Mouse (Mus musculus): ENCODE data around the gene Ces2h. TPM values are rescaled to one million over a fixed set of nuclear protein-coding genes. Genes with fewer than 3 reads are reported as not detected.

The Ces2h gene
- total and polyA plus RNA-seq, 3 experiments: not detected

- Histone ChIP-seq H3K9ac (ENCODE audit: low read depth, low read length) (no peak overlapping the region), H3K4me3 (no peak overlapping the region), H3K4me1 (ENCODE audit: control insufficient read depth, insufficient read depth, low read length) (no peaks in the 10 kb centered on the region), H3K36me3 (ENCODE audit: control insufficient read depth, insufficient read depth, low read length) (no peaks in the 10 kb centered on the region), H3K27ac (no peak overlapping the region), H3K79me2 (replicated peaks; ENCODE audit: control insufficient read depth, insufficient read depth, low read length) (no peaks in the 10 kb centered on the region), H3K27me3 (ENCODE audit: control insufficient read depth, insufficient read depth, low read length) (no peaks in the 10 kb centered on the region; the same call in 1 of the 2 replicates)
- TF ChIP-seq POLR2A (IDR thresholded peaks at IDR 0.05; ENCODE audit: insufficient read depth, low read depth, low read length) (no peak), CTCF (IDR thresholded peaks at IDR 0.05) (no peak), EP300 (IDR thresholded peaks at IDR 0.05; ENCODE audit: insufficient read depth, low read depth, low read length) (no peak)
- WGBS: 73% methylated on average over 6 of the region's 6 CpGs
- intact Hi-C loops (cut with DNase I): no loop called here
- DNase-seq: no peak
These were observed 2.5 kb upstream of the Ces2h start for GRCm38 (mm10) chr8:104998191-104998590.

GRCm38 (mm10) chr8:104999183-104999582 is 1.5 kb upstream of the Ces2h start:
- H3K4me3 ChIP-seq: no peak overlapping the region
- no peaks in the 10 kb centered on the region; the same call in 1 of the 2 replicates for H3K27me3 ChIP-seq (ENCODE audit: control insufficient read depth, insufficient read depth, low read length)
- H3K9ac ChIP-seq (ENCODE audit: low read depth, low read length): no peak overlapping the region
- H3K36me3 ChIP-seq (ENCODE audit: control insufficient read depth, insufficient read depth, low read length): no peaks in the 10 kb centered on the region
- H3K79me2 ChIP-seq (replicated peaks; ENCODE audit: control insufficient read depth, insufficient read depth, low read length): no peaks in the 10 kb centered on the region
- H3K27ac ChIP-seq: no peak overlapping the region
- TF ChIP-seq EP300 (IDR thresholded peaks at IDR 0.05; ENCODE audit: insufficient read depth, low read depth, low read length) (no peak), CTCF (IDR thresholded peaks at IDR 0.05) (no peak), POLR2A (IDR thresholded peaks at IDR 0.05; ENCODE audit: insufficient read depth, low read depth, low read length) (no peak)
- 76% methylated on average over 6 of the region's 6 CpGs for WGBS
- H3K4me1 ChIP-seq (ENCODE audit: control insufficient read depth, insufficient read depth, low read length): no peaks in the 10 kb centered on the region
- DNase-seq: no peak
- intact Hi-C loops (cut with DNase I): no loop called here

- WGBS: 83% methylated on average over 2 of the region's 2 CpGs
- TF ChIP-seq POLR2A (IDR thresholded peaks at IDR 0.05; ENCODE audit: insufficient read depth, low read depth, low read length) (no peak), CTCF (IDR thresholded peaks at IDR 0.05) (no peak), EP300 (IDR thresholded peaks at IDR 0.05; ENCODE audit: insufficient read depth, low read depth, low read length) (no peak)
- Histone ChIP-seq H3K4me3 (no peak overlapping the region), H3K4me1 (ENCODE audit: control insufficient read depth, insufficient read depth, low read length) (no peaks in the 10 kb centered on the region), H3K36me3 (ENCODE audit: control insufficient read depth, insufficient read depth, low read length) (no peaks in the 10 kb centered on the region), H3K27ac (no peak overlapping the region), H3K79me2 (replicated peaks; ENCODE audit: control insufficient read depth, insufficient read depth, low read length) (no peaks in the 10 kb centered on the region), H3K9ac (ENCODE audit: low read depth, low read length) (no peak overlapping the region), H3K27me3 (ENCODE audit: control insufficient read depth, insufficient read depth, low read length) (no peaks in the 10 kb centered on the region)
- intact Hi-C loops (cut with DNase I): no loop called here
- DNase-seq: no peak
These were observed 9.3 kb downstream of the Ces2h start for GRCm38 (mm10) chr8:105010000-105010399.

GRCm38 (mm10) chr8:105011136-105011535 is 10.5 kb downstream of the Ces2h start:
- Histone ChIP-seq H3K4me1 (ENCODE audit: control insufficient read depth, insufficient read depth, low read length) (no peaks in the 10 kb centered on the region), H3K27ac (no peak overlapping the region), H3K79me2 (replicated peaks; ENCODE audit: control insufficient read depth, insufficient read depth, low read length) (no peaks in the 10 kb centered on the region), H3K4me3 (no peak overlapping the region), H3K27me3 (ENCODE audit: control insufficient read depth, insufficient read depth, low read length) (no peaks in the 10 kb centered on the region), H3K36me3 (ENCODE audit: control insufficient read depth, insufficient read depth, low read length) (no peaks in the 10 kb centered on the region), H3K9ac (ENCODE audit: low read depth, low read length) (no peak overlapping the region)
- intact Hi-C loops (cut with DNase I): no loop called here
- WGBS: 71% methylated on average over 12 of the region's 12 CpGs
- TF ChIP-seq CTCF (IDR thresholded peaks at IDR 0.05) (peak; percentile 35), EP300 (IDR thresholded peaks at IDR 0.05; ENCODE audit: insufficient read depth, low read depth, low read length) (no peak)
- no peak for DNase-seq

- H3K79me2 ChIP-seq (replicated peaks; ENCODE audit: control insufficient read depth, insufficient read depth, low read length): no peaks in the 10 kb centered on the region
- no peak overlapping the region for H3K27ac ChIP-seq
- H3K9ac ChIP-seq (ENCODE audit: low read depth, low read length): no peak overlapping the region
- TF ChIP-seq POLR2A (IDR thresholded peaks at IDR 0.05; ENCODE audit: insufficient read depth, low read depth, low read length): no peak
- no peak for TF ChIP-seq EP300 (IDR thresholded peaks at IDR 0.05; ENCODE audit: insufficient read depth, low read depth, low read length)
- TF ChIP-seq CTCF (IDR thresholded peaks at IDR 0.05): no peak
- no peaks in the 10 kb centered on the region for H3K36me3 ChIP-seq (ENCODE audit: control insufficient read depth, insufficient read depth, low read length)
- no peak overlapping the region for H3K4me3 ChIP-seq
- no peak for DNase-seq
- no peaks in the 10 kb centered on the region for H3K27me3 ChIP-seq (ENCODE audit: control insufficient read depth, insufficient read depth, low read length)
- H3K4me1 ChIP-seq (ENCODE audit: control insufficient read depth, insufficient read depth, low read length): no peaks in the 10 kb centered on the region
- 82% methylated on average over 5 of the region's 5 CpGs for WGBS
- intact Hi-C loops (cut with DNase I): no loop called here
These were observed 13.7 kb downstream of the Ces2h start for GRCm38 (mm10) chr8:105014391-105014790.

GRCm38 (mm10) chr8:105021954-105022353 is 21.3 kb downstream of the Ces2h start:
- WGBS: 86% methylated on average over 1 of the region's 1 CpGs
- H3K4me3 ChIP-seq: no peak overlapping the region
- no peak overlapping the region for H3K27ac ChIP-seq
- intact Hi-C loops (cut with DNase I): no loop called here
- no peaks in the 10 kb centered on the region for H3K27me3 ChIP-seq (ENCODE audit: control insufficient read depth, insufficient read depth, low read length)
- no peak overlapping the region for H3K9ac ChIP-seq (ENCODE audit: low read depth, low read length)
- no peaks in the 10 kb centered on the region for H3K36me3 ChIP-seq (ENCODE audit: control insufficient read depth, insufficient read depth, low read length)
- H3K4me1 ChIP-seq (ENCODE audit: control insufficient read depth, insufficient read depth, low read length): no peaks in the 10 kb centered on the region
- TF ChIP-seq EP300 (IDR thresholded peaks at IDR 0.05; ENCODE audit: insufficient read depth, low read depth, low read length) (no peak), CTCF (IDR thresholded peaks at IDR 0.05) (no peak), POLR2A (IDR thresholded peaks at IDR 0.05; ENCODE audit: insufficient read depth, low read depth, low read length) (no peak)
- H3K79me2 ChIP-seq (replicated peaks; ENCODE audit: control insufficient read depth, insufficient read depth, low read length): no peaks in the 10 kb centered on the region
- DNase-seq: no peak
